Mouse (Mus musculus) erythroid progenitor cell, adult 5-6 weeks (primary cell): ENCODE measurements at regions not wholly inside any gene's neighbourhood (a gene's known extent, or its start where the extent isn't known, plus 50 kb on each side); places are given as distances from the start of the nearest gene placed in this dataset.

ENCODE experiments used
- ATAC-seq: replicated peaks from 2 replicates; pipeline ENCODE4 v1.8.0; 2016; ENCODE audit warnings: moderate number of reproducible peaks, mild to moderate bottlenecking, moderate TSS enrichment, inconsistent platforms; ENCODE audit not compliant: poor library complexity, low FRiP score, severe bottlenecking

GRCm38 (mm10) chr4:53227771-53228170, 68.1 kb upstream of the Abca1 start:
- ATAC-seq: no peak

DNA sequence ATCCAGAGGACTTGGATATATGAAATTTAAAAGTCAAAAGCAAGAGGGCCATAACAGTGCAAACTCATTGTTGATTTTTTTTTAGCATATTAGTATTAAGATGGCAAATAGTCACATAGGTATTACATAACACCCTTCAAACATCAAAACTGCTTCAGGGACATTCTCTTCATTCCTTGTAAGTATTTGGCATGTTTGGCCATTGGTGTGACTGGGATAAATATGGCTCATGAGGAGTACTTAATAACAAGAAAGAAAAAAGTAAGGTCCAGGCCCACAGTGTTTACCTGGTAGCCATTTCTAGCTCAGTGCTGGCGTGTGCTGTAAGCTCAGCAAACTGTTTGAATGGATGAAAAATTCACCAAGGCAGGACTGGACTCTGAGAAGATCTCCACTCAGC, 67.4 kb upstream of the Abca1 start:
- no peak for ATAC-seq

GRCm38 (mm10) chr4:53226376-53226775, 66.7 kb upstream of the Abca1 start:
- no peak for ATAC-seq

- no peak for ATAC-seq
Observed at GRCm38 (mm10) chr4:53223379-53223778, 63.7 kb upstream of the Abca1 start.

- ATAC-seq: no peak
Observed at GRCm38 (mm10) chr4:53220809-53221208, 61.1 kb upstream of the Abca1 start.

- no peak for ATAC-seq
Observed at GRCm38 (mm10) chr4:53219351-53219750, 59.7 kb upstream of the Abca1 start.

DNA sequence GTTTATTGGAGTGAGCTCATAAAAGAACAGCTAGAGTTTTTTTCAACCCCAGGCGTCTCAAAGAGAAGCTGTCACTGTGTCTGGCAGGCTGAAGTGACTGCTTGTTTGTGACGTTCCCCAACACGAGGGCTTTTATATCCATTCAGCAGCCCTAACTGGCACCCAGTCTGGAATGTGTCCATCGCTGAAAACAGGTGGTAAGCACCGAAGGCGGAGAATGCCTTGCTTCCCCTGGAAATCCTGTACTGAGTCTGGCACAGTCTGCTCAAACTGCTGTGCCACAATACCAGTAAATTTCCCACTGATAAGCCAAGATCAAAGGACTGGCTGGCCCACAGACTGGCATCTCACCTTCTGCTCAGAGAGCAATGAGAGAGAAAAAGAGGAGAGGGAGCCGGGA, 59.1 kb upstream of the Abca1 start:
- ATAC-seq: no peak

- ATAC-seq: no peak
Observed at GRCm38 (mm10) chr4:53218291-53218640, 58.6 kb upstream of the Abca1 start.

GRCm38 (mm10) chr4:53217608-53218290, 58.1 kb upstream of the Abca1 start:
- no peak for ATAC-seq

DNA sequence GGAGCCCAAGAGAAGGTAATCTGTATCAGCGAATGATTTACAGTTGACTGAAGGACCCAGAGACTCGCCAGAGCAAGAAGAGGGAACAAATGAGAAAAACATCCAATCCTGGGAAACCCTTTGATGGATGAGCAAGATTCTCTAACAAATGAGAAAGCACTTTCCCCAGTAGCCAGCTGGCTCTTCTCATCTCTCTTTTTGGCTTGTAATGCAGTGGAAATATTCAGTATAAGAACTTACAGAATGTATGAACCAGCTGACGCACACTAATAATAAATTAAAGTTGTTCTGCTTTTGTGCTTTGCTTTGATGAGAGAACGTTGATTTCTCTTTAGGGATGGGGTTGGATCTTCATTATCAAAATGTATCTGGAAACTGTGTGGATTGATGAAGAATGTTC, 52.8 kb upstream of the Abca1 start:
- no peak for ATAC-seq

DNA sequence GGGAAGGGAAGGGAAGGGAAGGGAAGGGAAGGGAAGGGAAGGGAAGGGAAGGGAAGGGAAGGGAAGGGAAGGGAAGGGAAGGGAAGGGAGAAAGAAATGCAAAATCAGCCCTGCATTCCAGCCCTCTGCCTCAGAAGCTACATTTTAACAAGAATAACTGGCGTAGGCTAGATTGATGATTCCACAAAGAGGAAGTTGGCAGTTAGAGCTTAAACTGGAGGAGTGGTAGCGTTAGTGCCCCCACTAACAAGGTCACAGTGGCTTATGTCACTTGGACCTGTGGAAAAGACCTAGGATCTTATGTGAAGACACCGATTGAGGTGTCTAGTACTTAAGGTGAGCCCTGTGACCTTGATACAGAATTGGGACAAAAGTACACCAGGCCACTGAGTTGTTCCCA, 51.0 kb upstream of the Abca1 start:
- no peak for ATAC-seq
